Mouse (Mus musculus): ENCODE data around the gene 4921509C19Rik. TPM values are rescaled to one million over a fixed set of nuclear protein-coding genes. Genes with fewer than 3 reads are reported as not detected.
"Not testable (repeated sequence)": the region's sequence is repeated elsewhere in the genome, so short reads cannot be mapped to it uniquely, and the experiment has no call there.

4921509C19Rik gene
- not detected in 2 replicates for polyA plus RNA-seq (2015; fragmentation: Nextera tagmentation; extraction: Ambion mirVana)

- not testable (repeated sequence) for H3K4me2 ChIP-seq (replicated peaks); H3K9ac ChIP-seq (replicated peaks); H3K36me3 ChIP-seq; H3K27me3 ChIP-seq; H3K4me3 ChIP-seq; H3K9me3 ChIP-seq; ATAC-seq (replicated peaks); H3K4me1 ChIP-seq; H3K27ac ChIP-seq (replicated peaks)
- 88% methylated on average over 5 of the region's 5 CpGs for WGBS
Observed at GRCm38 (mm10) chr2:151476053-151476452, at the start of gene 4921509C19Rik. 4921509C19Rik (minus strand) TSS chr2:151476153.

GRCm38 (mm10) chr2:151525520-151525919, 49.6 kb upstream of the 4921509C19Rik start:
- ATAC-seq (replicated peaks), result no peak
- WGBS, result 68% methylated on average over 2 of the region's 2 CpGs
- no peaks in the 10 kb centered on the region for H3K27me3 ChIP-seq
- no peaks in the 10 kb centered on the region for H3K9me3 ChIP-seq
- H3K27ac ChIP-seq (replicated peaks), result no peak overlapping the region
- peaks cover 8% of the 10 kb centered on the region for H3K36me3 ChIP-seq
- no peaks in the 10 kb centered on the region for H3K4me1 ChIP-seq
- H3K4me3 ChIP-seq, result no peak overlapping the region
- H3K4me2 ChIP-seq (replicated peaks), result no peak overlapping the region
- H3K9ac ChIP-seq (replicated peaks), result no peak overlapping the region

DNA sequence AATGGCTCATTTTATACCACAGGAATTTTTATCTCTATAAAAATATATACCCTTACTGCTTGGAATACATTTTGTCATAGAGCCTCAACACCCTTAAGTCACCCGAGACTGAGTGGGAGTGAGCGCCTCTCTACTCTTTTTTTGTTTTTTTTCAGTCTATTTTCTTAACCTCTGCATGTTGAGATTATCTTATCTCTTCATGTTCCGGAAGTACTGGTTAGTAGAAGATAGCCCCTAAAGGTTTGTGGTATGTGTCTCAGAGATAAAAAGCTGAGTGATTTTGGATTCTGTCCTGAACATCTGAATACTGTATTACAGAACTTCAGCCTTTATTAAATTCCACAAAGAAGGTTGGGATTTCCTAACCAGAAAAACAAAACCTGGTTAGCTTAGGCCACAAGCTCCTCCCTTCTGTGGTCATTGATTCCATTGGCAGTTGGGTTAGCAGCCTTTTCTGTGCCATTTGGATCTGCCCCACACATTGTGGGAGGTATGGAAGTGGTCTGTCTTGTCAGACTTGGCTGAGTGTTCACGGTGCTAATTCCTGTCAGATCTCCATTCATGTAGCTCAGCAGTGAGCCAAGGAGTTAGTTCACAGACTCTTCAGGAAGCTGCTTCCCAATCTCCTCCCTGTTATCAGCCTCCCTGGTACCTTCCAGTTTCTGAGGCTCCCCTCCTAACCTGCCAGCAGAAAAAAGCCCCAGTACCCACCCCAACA, 48.5 kb upstream of the 4921509C19Rik start:
- WGBS, result 70% methylated on average over 4 of the region's 4 CpGs
- Histone ChIP-seq H3K9ac (replicated peaks) (no peak overlapping the region), H3K4me1 (no peaks in the 10 kb centered on the region), H3K36me3 (peaks cover 17% of the 10 kb centered on the region), H3K27me3 (no peaks in the 10 kb centered on the region), H3K4me2 (replicated peaks) (no peak overlapping the region), H3K4me3 (no peak overlapping the region), H3K9me3 (no peaks in the 10 kb centered on the region), H3K27ac (replicated peaks) (no peak overlapping the region)
- ATAC-seq (replicated peaks), result no peak

- H3K9me3 ChIP-seq, result no peaks in the 10 kb centered on the region
- H3K36me3 ChIP-seq, result peaks cover 59% of the 10 kb centered on the region
- no peak overlapping the region for H3K27ac ChIP-seq (replicated peaks)
- WGBS, result 95% methylated on average over 2 of the region's 2 CpGs
- H3K27me3 ChIP-seq, result no peaks in the 10 kb centered on the region
- no peak overlapping the region for H3K4me2 ChIP-seq (replicated peaks)
- no peak for ATAC-seq (replicated peaks)
- no peak overlapping the region for H3K9ac ChIP-seq (replicated peaks)
- H3K4me1 ChIP-seq, result no peaks in the 10 kb centered on the region
- H3K4me3 ChIP-seq, result no peak overlapping the region
Observed at GRCm38 (mm10) chr2:151519000-151519399, 43.0 kb upstream of the 4921509C19Rik start.

DNA sequence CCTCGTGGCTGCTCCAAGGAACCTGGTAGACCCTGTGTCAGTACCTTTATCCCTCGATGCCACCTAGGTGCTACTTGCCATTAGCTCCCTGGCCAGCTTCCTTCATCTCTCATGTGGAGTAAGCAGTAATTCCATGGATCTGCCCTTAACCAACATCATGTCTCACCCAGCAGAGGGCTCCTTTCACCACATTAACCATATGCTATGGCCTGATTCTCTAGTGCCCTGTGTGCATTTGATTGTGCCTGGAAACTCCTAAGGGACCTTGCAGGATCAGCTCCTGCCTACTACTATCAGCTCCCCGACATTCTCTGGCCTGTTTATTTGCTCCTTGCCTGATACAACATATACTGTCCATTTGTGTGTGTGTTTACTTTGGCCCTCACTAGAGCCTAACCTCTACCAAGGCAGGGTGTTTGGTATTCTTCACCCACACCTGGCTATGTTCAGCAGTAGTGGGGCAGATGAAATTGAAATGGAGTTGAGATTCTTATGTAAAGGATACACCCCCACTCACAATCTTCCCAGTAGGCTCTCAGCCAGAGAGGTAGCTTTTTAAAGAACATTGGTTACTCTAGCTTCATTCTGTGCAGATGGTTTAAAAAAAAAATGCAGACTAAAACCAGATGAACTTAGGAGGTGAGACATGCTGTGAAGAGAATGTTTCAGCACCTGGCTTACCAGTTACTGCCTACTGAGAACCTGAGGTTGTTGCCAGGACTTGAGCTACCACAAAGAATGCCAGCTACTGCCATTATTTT, 37.8 kb upstream of the 4921509C19Rik start:
- H3K27me3 ChIP-seq, result no peaks in the 10 kb centered on the region
- H3K36me3 ChIP-seq, result peaks cover 86% of the 10 kb centered on the region
- H3K9me3 ChIP-seq, result no peaks in the 10 kb centered on the region
- H3K4me2 ChIP-seq (replicated peaks), result no peak overlapping the region
- H3K9ac ChIP-seq (replicated peaks), result no peak overlapping the region
- ATAC-seq (replicated peaks), result no peak
- 89% methylated on average over 3 of the region's 3 CpGs for WGBS
- H3K4me1 ChIP-seq, result peaks cover 9% of the 10 kb centered on the region; the same call in 1 of the 2 replicates
- H3K4me3 ChIP-seq, result no peak overlapping the region
- no peak overlapping the region for H3K27ac ChIP-seq (replicated peaks)

- no peak overlapping the region for H3K4me2 ChIP-seq (replicated peaks)
- no peak overlapping the region for H3K27ac ChIP-seq (replicated peaks)
- H3K27me3 ChIP-seq, result no peaks in the 10 kb centered on the region
- H3K9me3 ChIP-seq, result no peaks in the 10 kb centered on the region
- H3K4me1 ChIP-seq, result peaks cover 9% of the 10 kb centered on the region; the same call in 1 of the 2 replicates
- ATAC-seq (replicated peaks), result peak; percentile 57; the same call in 1 of the 2 replicates
- peaks cover 91% of the 10 kb centered on the region for H3K36me3 ChIP-seq
- H3K9ac ChIP-seq (replicated peaks), result no peak overlapping the region
- no peak overlapping the region for H3K4me3 ChIP-seq
Observed at GRCm38 (mm10) chr2:151512199-151512598, 36.2 kb upstream of the 4921509C19Rik start.

DNA sequence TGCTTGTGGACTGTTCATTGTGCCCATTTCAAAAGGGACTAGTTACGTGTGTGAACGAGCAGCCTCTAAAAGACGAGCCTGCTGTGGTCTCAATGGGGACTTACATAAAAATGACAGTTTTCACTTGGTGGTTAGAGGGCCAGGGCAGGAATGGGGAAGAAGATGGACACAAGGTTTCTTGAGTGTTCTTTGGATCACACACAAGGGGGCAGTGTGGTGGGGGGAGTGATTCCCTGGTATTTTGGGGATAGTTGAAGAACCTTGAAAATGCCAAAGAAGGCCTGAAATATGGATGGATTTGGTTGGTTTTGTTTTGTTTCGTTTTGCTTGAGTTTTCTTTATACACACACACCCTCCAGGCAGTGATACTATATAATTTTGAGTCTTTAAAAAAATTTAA, 28.3 kb upstream of the 4921509C19Rik start:
- no peaks in the 10 kb centered on the region for H3K27me3 ChIP-seq
- ATAC-seq (replicated peaks), result no peak
- H3K36me3 ChIP-seq, result peaks cover 84% of the 10 kb centered on the region
- no peak overlapping the region for H3K9ac ChIP-seq (replicated peaks)
- WGBS, result 75% methylated on average over 4 of the region's 4 CpGs
- no peak overlapping the region for H3K27ac ChIP-seq (replicated peaks)
- no peak overlapping the region for H3K4me3 ChIP-seq
- H3K4me2 ChIP-seq (replicated peaks), result no peak overlapping the region
- no peaks in the 10 kb centered on the region for H3K4me1 ChIP-seq
- H3K9me3 ChIP-seq, result no peaks in the 10 kb centered on the region

GRCm38 (mm10) chr2:151500442-151501007, 24.6 kb upstream of the 4921509C19Rik start:
- 93% methylated on average over 6 of the region's 6 CpGs for WGBS
- ATAC-seq (replicated peaks), result no peak

GRCm38 (mm10) chr2:151498358-151498757, 22.4 kb upstream of the 4921509C19Rik start:
- Histone ChIP-seq H3K36me3 (peaks cover 60% of the 10 kb centered on the region), H3K4me2 (replicated peaks) (no peak overlapping the region), H3K4me1 (peaks cover 26% of the 10 kb centered on the region), H3K9me3 (no peaks in the 10 kb centered on the region), H3K27ac (replicated peaks) (no peak overlapping the region), H3K4me3 (no peak overlapping the region), H3K9ac (replicated peaks) (no peak overlapping the region), H3K27me3 (no peaks in the 10 kb centered on the region)
- 17% methylated on average over 3 of the region's 3 CpGs for WGBS
- ATAC-seq (replicated peaks), result no peak

More at GRCm38 (mm10) chr2:151500442-151501007, 24.6 kb upstream of the 4921509C19Rik start:
- Histone ChIP-seq H3K36me3 (peaks cover 79% of the 10 kb centered on the region), H3K4me1 (peaks cover 16% of the 10 kb centered on the region), H3K27ac (replicated peaks) (no peak overlapping the region), H3K4me2 (replicated peaks) (no peak overlapping the region), H3K4me3 (no peak overlapping the region), H3K9ac (replicated peaks) (no peak overlapping the region), H3K27me3 (no peaks in the 10 kb centered on the region), H3K9me3 (no peaks in the 10 kb centered on the region)

GRCm38 (mm10) chr2:151494035-151494803, 18.3 kb upstream of the 4921509C19Rik start, which contains the start of gene Nsfl1c:
Nsfl1c (plus strand) TSS chr2:151494182.
- Histone ChIP-seq H3K4me3 (peak within 1 kb of the TSS; percentile 97), H3K27ac (replicated peaks) (peak within 1 kb of the TSS; percentile 74), H3K9ac (replicated peaks) (peak within 1 kb of the TSS; percentile 96), H3K4me2 (replicated peaks) (peak within 1 kb of the TSS; percentile 86), H3K4me1 (peaks cover 26% of the 10 kb centered on the region), H3K36me3 (peaks cover 26% of the 10 kb centered on the region), H3K9me3 (no peaks in the 10 kb centered on the region), H3K27me3 (no peaks in the 10 kb centered on the region; the same call in 1 of the 2 replicates)
- ATAC-seq (replicated peaks), result peak; percentile 100
- under 1% methylated on average over 72 of the region's 73 CpGs for WGBS

GRCm38 (mm10) chr2:151486496-151486895, 10.5 kb upstream of the 4921509C19Rik start:
- Histone ChIP-seq H3K9me3 (no peaks in the 10 kb centered on the region), H3K4me1 (no peaks in the 10 kb centered on the region), H3K4me3 (no peak overlapping the region), H3K27ac (replicated peaks) (no peak overlapping the region), H3K36me3 (no peaks in the 10 kb centered on the region), H3K9ac (replicated peaks) (no peak overlapping the region), H3K4me2 (replicated peaks) (no peak overlapping the region), H3K27me3 (no peaks in the 10 kb centered on the region; the same call in 1 of the 2 replicates)
- ATAC-seq (replicated peaks), result no peak
